Mouse (Mus musculus) testis, adult 2 months (tissue): ENCODE results near the gene Kcnj4.

ENCODE experiments used
- CTCF ChIP-seq: fragments of 200-500 bp; IDR thresholded peaks from 2 replicates; pipeline ENCODE4 v1.5.1; 2012; ENCODE audit warnings: low read depth, mild to moderate bottlenecking, inconsistent platforms, low read length, moderate library complexity; ENCODE audit not compliant: control insufficient read depth, insufficient read depth, insufficient replicate concordance
- POLR2A ChIP-seq: fragments of 200-500 bp; IDR thresholded peaks from 2 replicates; pipeline ENCODE4 v1.6.1; 2012; ENCODE audit warnings: low read depth, mild to moderate bottlenecking, inconsistent platforms, low read length, moderate library complexity; ENCODE audit not compliant: control insufficient read depth

DNA sequence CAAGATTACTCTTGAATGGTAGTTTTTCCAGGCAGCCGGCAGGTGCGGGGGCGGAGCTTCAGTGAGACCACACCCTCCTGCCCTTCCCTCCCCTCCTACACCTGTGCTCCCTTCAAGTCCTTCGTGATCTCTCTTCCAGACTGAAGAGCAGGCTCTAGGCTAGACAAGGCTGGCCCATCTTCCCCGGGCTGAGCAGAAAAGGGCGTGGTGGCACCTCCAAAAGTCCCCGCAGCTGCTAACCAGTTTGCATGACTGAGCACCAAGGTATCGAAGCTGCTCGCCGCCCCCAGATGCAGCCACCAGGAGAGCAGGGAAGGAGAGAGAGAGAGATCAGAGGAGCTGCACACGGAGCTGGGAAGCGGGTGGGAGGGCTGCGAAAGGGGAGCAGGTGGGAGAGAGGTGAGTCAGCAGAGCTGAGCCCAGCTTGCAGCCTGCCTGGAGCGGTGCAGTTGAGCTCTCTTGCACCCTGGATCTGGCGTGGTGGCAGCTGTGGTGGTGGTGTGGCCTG lies 23.8 kb downstream of the Kcnj4 start:
- TF ChIP-seq POLR2A, result no peak
- TF ChIP-seq CTCF, result no peak
